Mouse (Mus musculus) T-helper 1 cell (primary cell): ENCODE results near the gene Igfbp1.
"Not testable (repeated sequence)": the region's sequence is repeated elsewhere in the genome, so short reads cannot be mapped to it uniquely, and the experiment has no call there.

Experiments
- in situ Hi-C: fragments of 300-600 bp; cut with MboI, MseI; formaldehyde crosslinking; loops from one replicate; pipeline ENCODE4 v1.15.1; 2025; ENCODE audit warnings: high pct_unique_total_duplicates

The Igfbp1 gene

DNA sequence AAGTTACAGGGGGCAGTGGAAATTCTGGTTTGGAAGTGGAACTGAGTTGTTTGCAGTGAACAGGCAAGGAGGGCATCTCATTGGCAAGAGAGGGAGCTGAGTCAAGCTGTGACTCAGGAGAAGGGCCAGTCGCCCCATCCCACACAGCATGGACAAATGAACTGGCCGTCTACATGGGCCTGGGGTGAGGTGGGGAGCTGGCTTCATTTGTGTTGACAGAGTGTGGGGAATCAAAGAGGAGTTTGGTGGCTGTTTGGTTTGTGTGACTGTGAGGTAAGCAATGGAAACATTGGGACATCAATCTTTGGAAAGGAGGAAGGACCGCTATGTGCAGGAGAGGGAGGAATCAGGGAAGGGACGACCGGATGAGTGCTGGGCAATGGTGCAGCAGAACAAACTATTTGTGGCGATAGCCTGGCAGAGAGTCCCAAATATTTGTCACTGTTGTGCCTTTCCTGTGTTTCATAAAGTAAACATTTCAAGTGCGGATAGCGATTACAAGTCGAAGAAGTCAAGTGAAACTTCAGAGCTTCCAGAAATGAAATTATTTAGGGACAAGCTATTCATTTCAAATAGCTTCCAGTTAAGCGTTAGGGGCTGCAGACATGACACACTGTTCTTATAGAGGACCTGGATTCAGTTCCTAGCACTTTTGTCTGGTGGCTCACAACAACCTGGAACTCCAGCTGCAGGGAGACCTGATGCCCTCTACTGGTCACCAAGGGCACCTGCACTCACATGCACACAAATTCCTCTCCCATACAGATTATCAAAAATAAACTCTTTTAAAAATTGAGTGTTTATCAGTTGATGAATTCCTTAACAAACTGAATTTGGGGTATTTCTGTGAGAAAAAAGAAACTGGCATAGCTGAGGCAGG is 2.9 kb upstream of the Igfbp1 start:
- in situ Hi-C loops, result no loop called here

DNA sequence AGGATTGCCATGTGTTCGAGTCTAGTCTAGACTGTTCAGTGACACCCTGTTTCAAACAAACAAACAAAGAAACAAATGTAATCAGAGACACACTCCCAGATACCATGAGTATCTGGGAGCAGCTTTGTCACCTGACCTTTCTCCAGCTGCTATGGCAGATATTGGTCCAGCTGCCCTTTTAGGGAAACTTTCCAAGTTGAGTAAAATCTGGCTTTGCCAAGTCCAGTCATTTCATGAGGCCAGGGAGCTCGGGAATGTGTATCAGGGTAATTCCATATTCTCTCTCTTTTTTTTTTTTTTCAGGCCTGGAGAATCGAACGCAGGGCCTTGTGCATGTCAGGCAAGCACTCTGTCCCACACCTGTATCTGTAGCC is 2.3 kb upstream of the Igfbp1 start:
- in situ Hi-C loops, result no loop called here

DNA sequence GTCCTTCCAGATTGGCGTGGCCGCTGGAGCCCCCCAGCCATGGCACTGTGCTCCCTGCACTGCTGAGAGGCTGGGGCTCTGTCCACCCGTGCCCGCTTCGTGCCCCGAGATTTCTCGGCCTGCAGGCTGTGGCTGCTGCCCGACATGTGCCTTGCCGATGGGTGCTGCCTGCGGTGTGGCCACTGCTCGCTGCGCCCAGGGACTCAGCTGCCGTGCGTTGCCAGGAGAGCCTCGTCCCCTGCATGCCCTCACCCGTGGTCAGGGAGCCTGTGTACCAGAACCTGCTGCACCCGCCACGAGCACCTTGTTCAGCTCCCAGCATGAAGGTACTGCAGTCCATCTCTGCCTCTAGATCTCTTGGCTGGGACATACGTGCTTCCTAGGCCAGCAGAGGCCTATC is 424 bp downstream of the Igfbp1 start:
- in situ Hi-C loops, result no loop called here

DNA sequence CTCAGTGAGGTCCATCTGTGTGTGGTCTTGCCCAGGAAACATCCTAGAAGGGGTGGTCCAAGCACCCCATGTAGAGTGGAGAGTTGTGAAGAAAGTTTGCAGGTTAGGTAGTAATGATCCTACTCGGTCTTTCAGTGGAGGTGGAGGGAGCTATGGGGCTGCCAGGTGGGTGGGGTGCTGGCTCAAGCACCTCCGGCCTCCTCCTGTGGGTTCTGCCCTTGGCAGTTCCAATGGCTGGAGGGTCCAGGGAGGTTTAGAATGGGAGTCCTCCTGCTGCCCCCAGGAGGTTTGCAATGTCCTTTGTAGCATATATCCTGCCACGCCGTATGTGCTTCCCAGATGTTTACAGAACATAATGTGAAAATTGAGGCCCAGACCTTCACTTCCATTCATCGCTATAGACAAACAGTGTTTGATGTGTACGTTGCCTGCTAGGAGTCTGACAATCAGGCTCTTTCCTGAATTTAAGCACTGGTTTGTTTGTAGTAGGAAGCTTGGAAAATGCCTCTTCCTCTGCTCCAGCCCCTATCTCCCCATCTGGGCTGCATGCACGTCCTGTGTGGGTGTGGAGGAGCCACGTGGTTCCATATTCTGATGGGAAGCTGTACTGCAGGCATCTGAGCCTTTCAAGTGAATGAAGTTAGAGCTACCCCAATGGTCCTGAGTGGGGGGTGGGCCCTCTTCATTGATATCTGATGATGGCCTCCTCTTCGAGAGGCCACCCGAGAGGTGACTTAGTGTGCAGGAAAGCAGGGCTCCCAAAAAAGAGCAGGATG is 1.1 kb downstream of the Igfbp1 start:
- in situ Hi-C loops, result no loop called here

DNA sequence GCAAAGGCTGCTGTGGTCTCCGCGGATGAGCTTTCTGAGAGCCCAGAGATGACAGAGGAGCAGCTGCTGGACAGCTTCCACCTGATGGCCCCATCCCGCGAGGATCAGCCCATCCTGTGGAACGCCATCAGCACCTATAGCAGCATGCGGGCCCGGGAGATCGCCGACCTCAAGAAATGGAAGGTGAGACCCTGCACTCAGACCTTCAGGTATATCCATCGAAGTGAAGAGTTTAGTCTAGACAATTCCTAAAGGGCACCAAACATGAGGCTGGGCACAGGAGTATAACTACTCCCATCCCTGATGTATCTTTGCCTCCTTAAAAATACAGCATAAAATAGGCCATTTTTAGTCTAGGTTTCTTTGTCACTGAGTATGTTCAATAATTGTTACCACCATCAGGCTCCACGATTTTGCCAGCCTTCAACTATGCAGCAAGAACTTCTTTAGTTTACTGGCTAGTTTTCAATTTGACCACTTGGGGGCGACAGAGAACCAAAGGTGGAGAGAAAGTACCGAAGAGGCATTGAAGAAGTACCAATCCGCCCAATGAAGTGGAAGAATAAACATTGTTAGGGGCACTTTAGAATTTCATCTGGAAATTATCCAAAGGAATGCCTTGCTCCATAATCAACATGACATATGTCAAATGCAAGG is 2.3 kb downstream of the Igfbp1 start:
- in situ Hi-C loops, result no loop called here

DNA sequence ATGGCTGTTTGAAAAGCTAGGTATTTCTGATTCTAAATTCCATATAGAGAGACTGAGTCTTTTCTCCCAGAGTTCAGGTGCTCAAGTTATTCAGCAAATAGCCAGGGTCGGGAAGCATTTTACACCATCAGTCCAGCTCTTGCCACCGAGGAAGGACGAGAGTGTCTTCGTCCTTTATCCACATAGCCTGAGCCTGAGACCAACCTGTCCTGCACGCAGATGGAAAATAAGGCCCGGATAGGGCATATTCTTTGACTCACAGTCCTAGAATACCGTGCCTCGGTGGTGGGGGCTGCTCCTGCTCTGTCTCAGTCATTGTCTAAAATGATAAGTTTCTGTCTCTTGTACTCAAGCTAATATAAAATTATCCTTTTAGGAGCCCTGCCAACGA is 2.8 kb downstream of the Igfbp1 start:
- in situ Hi-C loops, result no loop called here

DNA sequence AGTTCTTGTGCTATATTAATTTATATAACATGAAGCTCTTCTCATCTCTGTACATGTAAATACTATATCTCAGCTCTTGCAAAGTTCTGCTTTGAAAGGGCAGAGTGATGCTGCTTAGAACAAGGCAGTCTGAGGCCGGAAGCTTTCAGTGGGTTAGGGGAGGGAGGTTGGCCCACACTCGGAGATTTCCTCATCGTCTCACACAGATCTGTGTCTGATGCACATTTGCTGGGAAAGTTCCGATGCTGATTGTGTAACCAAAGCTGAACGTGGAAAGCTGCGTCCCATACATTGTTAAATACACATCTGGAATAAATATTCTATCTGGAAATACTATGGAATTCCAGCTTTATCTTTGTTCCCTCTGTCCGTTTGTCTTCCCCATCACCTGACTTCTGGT is 4.6 kb downstream of the Igfbp1 start:
- in situ Hi-C loops, result no loop called here

DNA sequence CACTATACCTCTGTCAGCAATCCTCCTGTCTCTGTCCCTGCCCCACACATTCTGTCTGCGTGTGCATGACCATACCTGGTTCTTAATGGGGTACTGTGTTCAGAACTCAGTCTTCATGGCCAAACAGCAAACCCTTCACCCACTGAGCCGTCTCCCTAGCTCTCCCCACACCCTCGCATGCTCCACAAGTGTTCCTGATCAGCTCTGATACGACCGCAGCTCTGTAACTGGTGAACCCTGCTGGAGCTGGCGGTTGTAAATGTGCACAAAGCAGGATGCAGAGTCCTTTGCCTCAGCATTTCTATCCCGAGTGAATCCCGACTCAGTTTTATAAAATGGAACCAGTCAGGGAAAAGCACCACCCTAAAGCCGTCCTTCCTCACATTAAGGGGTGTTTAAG is 6.3 kb downstream of the Igfbp1 start:
- in situ Hi-C loops, result no loop called here

DNA sequence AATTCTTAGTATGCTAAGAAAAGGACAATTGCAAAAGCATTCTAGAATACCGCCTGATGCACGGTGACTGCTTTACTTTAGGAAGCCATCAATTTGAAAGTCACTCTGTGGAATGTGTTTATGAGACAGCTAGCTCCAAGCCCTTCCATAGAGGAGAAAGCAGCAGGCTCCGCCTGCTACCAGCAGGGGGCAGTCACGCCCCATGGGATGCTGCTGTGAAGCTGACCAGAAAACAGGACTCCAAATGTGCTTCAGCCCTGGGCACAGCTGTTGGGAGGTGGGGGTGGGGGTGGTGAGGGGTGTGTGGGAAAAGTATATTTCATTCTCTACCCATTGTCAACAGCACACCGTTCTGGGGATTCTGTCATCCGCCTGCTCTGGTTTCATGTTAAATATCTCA is 12.8 kb downstream of the Igfbp1 start:
- in situ Hi-C loops, result loop anchor here (5.0 kb wide), 1 partner anchor 1197 kb away; no protein-coding TSS in a partner anchor

DNA sequence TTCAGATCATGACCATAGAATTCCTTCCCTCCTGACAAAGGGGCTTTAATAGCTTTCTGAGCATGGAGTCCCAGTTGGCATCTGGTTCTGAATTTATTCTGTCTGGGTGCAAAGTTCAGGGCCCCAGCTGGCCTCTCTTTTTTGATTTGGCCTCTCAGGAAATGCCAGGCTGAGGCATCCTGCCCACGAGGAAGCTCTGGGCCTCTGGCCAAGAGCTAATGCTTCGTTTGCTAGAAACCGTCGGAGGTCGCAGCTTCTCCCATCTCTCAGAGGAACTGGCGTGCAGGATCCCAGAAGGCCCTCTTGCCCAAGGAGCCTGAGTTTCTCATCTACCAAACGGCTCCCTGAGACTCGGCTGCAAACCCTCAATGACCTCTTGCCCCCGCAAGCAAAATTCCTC is 13.6 kb downstream of the Igfbp1 start:
- in situ Hi-C loops, result loop anchor here (5.0 kb wide), 1 partner anchor 1196 kb away; no protein-coding TSS in a partner anchor

DNA sequence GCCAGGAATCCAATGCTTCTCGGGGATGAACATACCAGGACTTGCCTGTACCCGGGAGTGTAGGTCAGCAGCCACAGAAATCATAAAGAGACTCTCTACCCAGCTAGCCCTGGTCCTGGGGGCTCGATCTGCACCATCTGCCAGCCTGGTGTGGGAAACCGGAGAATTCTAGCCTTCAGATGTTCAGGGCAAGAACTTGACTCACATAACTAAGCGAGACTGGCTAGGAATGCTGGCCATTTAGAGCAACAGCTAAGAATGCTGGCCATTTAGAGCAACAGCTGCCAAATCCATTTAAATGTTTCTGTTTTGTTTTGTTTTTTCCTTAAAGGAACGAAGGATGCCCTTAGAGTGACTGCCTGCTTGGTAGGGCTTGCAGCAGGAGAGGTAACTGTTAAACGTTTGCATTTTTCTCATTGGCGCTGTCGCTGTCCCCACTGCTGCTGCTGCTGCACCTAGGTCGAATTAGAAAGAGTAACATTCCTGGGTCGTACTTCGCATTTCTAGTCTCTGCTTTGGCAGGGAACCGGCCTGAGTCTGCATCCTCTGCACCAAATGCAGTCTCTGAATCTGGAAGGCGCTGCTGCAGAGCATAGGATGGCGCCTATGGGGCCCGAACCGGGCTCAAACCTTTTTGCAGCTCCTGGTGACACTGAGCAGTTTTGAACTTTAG is 14.7 kb downstream of the Igfbp1 start:
- in situ Hi-C loops, result loop anchor here (5.0 kb wide), 1 partner anchor 1195 kb away; no protein-coding TSS in a partner anchor

DNA sequence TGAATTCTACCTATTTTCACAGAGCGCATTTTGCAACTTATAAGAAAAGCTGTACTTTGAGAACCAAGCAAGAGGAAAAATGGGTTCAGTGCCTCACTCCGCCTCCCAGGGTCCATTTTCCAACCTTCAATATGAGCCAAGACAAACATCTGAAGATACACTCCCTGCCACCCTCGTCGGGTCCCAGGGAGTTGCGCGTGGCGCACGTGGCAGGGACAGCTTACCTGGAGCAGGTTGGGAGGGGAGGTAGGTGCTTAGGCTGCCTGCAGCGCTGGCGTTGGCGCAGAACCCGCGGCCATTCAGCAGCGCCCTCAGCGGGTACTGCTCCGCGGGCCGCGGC is 15.5 kb downstream of the Igfbp1 start:
- in situ Hi-C loops, result loop anchor here (5.0 kb wide), 1 partner anchor 1194 kb away; no protein-coding TSS in a partner anchor

DNA sequence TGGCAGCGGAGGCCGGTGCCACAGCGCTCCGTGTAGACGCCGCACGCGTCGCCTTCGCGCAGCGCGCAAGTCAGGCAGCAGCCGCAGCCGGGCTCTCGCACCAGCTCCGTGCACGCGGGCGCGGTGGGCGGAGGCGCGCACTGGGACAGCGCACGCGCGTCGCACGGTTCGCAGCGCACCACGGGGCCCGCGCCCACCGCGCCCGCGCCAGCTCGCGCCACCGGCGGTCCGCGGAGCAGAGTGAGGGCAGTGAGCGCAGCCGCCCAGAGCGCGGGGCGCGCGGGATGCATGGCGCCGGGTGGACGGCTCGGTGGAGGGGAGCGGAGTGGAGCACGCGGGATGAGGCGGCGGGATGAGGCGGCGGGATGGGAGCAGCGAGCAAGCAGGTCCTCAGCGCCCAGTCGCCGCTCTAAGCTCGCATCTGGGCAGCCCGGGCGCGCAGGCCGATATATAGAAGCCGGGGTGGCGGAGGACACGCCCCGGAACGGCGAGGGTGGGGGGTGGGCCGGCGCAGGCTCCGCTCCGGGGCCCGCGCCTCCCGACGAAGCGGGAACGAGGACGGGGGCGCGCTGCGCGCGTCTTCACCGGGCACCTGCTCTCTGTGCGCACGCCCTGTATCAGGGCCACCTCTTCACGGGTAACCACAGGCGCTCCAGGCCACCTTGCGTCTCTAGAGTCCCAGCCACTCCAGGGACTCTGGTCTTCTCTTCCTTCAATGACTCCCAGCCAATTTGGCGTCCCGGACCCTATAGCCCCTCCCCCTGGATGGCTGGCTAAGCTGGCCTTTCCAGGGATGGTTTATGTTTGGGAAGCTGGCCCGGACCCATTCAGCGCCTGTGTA is 16.1 kb downstream of the Igfbp1 start, which contains the start of gene Igfbp3:
TSS of gene Igfbp3 (minus strand) at position 423 of the 841 bp plus-strand sequence.
- in situ Hi-C loops, result loop anchor here (5.0 kb wide), 1 partner anchor 1194 kb away; no protein-coding TSS in a partner anchor

DNA sequence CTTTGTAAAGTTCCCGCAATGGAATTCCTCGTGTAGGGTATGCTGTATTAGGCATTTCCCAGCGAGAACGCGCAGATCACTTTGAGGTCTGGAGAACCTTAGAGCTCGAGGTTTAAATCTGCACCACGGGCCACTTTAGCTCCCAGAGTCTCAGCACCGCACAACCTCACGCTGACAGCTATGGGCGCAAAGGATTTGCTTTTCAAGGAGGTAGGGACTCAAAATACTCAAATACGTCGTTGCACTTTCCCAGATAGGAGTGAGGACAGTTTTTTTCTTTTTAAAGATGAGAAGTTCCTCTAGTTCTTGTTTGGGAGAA is 16.7 kb downstream of the Igfbp1 start:
- in situ Hi-C loops, result loop anchor here (5.0 kb wide), 1 partner anchor 1193 kb away; no protein-coding TSS in a partner anchor

DNA sequence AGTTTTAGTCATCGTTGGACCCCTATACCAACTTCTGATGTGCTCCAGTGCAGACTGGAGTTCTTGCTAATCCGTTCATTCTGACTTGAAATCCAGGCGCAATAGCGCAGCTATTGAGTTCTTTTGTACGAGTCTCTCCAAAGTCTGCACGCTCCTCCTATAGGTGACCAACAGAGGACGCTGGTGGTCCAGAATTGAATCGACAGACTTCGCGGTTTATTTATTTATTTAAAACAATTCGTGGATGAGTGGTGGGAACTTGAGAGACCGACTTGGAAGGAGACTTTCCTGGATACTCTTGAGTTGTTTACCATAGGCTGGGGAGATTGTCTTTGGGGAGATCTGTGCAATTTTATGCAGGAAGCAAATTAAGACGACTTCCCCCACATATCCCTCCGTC is 17.2 kb downstream of the Igfbp1 start:
- in situ Hi-C loops, result loop anchor here (5.0 kb wide), 1 partner anchor 1193 kb away; no protein-coding TSS in a partner anchor

DNA sequence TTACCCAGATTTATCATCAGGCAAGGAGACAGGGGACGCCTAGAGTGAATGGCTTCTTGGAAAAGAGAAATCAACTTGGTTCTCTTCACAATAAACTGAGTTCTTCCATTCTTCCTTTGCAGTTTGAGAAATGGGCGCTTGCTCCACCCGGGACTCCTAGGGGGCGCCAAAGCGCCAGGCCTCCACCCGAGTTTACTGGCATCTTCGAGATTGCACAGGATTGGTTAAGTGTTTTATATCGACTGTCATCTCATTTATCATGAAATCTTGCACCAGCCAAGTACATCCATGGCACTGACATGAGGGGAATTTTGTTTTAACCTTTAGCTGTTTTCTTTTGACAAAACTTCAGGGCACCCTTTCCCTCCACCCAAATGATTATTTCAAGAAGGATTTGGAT is 18.1 kb downstream of the Igfbp1 start:
- in situ Hi-C loops, result no loop called here

DNA sequence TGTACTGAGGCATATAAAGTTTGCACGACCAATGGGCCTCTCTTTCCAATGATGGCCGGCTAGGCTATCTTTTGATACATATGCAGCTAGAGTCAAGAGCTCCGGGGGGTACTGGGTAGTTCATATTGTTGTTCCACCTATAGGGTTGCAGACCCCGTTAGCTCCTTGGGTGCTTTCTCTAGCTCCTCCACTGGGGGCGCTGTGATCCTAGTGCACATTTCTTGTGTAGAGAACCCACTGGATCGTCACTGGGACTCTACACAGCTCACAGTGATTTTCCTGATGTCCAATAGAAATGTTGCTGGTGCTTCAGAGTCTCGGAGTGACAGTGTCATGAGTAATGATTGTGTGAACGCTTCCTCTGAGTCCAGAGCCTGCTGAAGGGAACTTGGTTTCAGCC is 24.2 kb downstream of the Igfbp1 start:
- in situ Hi-C loops, result not testable (repeated sequence)

DNA sequence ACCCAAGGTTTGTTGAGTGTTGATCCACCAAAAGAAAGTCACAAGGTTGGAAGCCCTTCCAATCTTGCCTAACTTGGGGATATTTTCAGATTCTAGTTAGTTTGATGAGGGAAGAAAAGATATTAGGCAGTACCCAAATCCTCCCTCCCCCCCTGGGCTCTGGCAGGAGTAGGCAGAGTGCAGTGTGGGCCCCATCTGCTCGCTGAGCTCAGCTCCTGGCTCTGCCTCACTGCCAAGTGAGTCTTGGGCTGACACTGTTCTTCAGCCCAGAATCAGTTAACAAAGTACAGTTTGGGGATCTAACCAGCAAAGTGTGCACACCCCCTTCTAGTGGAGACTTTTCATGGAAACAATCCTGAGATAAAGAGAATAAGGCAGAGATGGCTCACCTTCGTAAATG is 28.6 kb downstream of the Igfbp1 start:
- in situ Hi-C loops, result no loop called here

DNA sequence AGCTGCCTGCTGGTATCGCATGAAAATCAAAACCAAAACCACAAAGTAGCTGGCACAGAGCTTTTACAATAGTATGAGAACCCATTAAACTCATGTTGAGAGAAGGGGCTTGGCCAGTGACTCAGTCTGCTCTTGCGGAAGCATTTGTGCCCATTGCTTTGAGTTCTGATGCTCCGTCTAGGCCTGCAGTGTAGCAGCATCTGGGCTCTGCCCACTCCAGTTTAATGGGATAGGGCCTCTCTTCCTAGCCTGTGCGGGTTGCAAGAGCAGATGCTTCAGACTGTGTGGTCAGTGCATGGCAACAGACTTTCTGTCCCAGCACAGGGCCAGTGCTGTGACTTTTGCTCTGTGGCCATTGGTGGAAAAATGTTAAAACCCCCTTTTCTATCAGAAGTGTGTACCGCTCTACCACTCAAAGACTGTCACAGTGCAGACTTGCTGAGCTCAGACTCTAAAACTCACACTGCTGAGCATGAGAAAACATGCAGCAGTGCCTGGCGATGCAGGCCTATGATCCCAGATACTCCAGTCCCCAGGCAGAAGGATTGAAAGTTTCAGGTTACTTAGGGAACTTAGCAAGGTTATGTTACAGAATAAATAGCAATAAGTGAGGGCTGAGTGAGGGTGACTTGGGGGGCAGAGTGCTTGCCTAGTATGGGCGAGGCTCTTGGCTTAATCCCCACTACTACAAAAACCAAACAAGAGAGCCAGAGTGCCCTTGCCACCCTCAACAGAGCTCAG is 29.4 kb downstream of the Igfbp1 start:
- in situ Hi-C loops, result no loop called here

DNA sequence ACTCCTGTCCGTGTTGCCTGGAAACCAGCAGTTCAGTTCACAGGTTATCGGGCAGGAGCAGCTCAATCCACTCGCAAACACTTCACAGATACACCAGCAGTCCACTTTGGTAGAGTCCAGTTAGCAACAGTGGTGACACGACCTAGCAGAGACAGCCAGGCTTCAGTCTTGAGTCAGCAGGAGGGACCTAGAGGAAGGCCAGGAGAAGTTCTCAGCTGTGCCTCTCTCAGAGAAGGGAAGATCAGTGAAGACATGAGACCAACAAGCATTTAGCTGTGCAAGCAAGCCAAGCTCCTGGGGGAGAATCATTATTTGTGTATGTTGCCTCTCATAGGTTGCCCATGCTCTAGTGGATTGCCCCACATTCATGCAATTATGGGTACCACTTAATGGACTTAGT is 30.5 kb downstream of the Igfbp1 start:
- in situ Hi-C loops, result no loop called here
